Mouse (Mus musculus): ENCODE measurements around the gene Nrm.

Gene Nrm

GRCm38 (mm10) chr17:35909186-35909918 is 48.2 kb downstream of the Nrm start:
- DNase-seq: no peak

GRCm38 (mm10) chr17:35909919-35910369 is 48.8 kb downstream of the Nrm start, which contains the start of gene Atat1:
Gene Atat1 (minus strand): TSS chr17:35910075.
- DNase-seq: peak; percentile 94

GRCm38 (mm10) chr17:35914975-35915374 is 53.9 kb downstream of the Nrm start:
- DNase-seq: no peak

All from kidney, adult 11 months (tissue).